Mouse (Mus musculus): ENCODE measurements around the gene Col25a1. TPM values are rescaled to one million over a fixed set of nuclear protein-coding genes. Genes with fewer than 3 reads are reported as not detected.

Gene Col25a1
- polyA plus RNA-seq, 1 experiment: not detected

DNA sequence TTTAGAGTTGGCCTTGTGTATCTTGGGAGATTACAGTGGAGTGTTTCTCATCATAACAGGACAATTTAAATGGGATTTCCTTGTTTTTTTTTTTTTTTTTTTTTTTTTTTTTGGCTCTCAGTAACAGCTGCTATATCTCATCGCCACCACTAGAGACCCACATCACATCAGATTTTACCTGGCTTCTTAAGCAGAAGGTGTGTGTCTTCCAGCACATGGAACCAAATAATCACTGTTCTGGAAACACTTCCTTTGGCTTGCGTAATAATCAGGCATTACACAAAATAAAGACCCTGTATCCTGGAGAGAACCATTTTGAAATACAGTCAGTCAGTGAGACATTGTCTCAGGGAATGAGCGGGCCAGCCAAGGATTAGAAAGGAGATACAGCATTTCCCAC lies 53.8 kb downstream of the Col25a1 start:
- Histone ChIP-seq H3K4me3 (ENCODE audit: insufficient read depth, low read length) (no peak overlapping the region), H3K27ac (ENCODE audit: insufficient read depth, low read depth, low read length) (no peak overlapping the region), H3K4me1 (ENCODE audit: control insufficient read depth, insufficient read depth, low read length) (no peaks in the 10 kb centered on the region)
- TF ChIP-seq POLR2A (IDR thresholded peaks at IDR 0.05; ENCODE audit: borderline replicate concordance, low read depth, low read length): no peak
- no peak for TF ChIP-seq CTCF (IDR thresholded peaks at IDR 0.05; ENCODE audit: low read depth, low read length)

- no peak overlapping the region for H3K4me3 ChIP-seq (ENCODE audit: insufficient read depth, low read length)
- no peaks in the 10 kb centered on the region for H3K4me1 ChIP-seq (ENCODE audit: control insufficient read depth, insufficient read depth, low read length)
- TF ChIP-seq POLR2A (IDR thresholded peaks at IDR 0.05; ENCODE audit: borderline replicate concordance, low read depth, low read length) (no peak), CTCF (IDR thresholded peaks at IDR 0.05; ENCODE audit: low read depth, low read length) (no peak)
- no peak overlapping the region for H3K27ac ChIP-seq (ENCODE audit: insufficient read depth, low read depth, low read length)
Measured at GRCm38 (mm10) chr3:130187588-130187987, 56.3 kb downstream of the Col25a1 start.

- Histone ChIP-seq H3K27ac (ENCODE audit: insufficient read depth, low read depth, low read length) (no peak overlapping the region), H3K4me3 (ENCODE audit: insufficient read depth, low read length) (no peak overlapping the region), H3K4me1 (ENCODE audit: control insufficient read depth, insufficient read depth, low read length) (no peaks in the 10 kb centered on the region)
- no peak for TF ChIP-seq POLR2A (IDR thresholded peaks at IDR 0.05; ENCODE audit: borderline replicate concordance, low read depth, low read length)
- TF ChIP-seq CTCF (IDR thresholded peaks at IDR 0.05; ENCODE audit: low read depth, low read length): no peak
Measured at GRCm38 (mm10) chr3:130193450-130193849, 62.1 kb downstream of the Col25a1 start.

- TF ChIP-seq POLR2A (IDR thresholded peaks at IDR 0.05; ENCODE audit: borderline replicate concordance, low read depth, low read length): no peak
- no peak for TF ChIP-seq CTCF (IDR thresholded peaks at IDR 0.05; ENCODE audit: low read depth, low read length)
- H3K27ac ChIP-seq (ENCODE audit: insufficient read depth, low read depth, low read length): no peak overlapping the region
- H3K4me3 ChIP-seq (ENCODE audit: insufficient read depth, low read length): no peak overlapping the region
- no peaks in the 10 kb centered on the region for H3K4me1 ChIP-seq (ENCODE audit: control insufficient read depth, insufficient read depth, low read length)
Measured at GRCm38 (mm10) chr3:130214631-130215030, 83.3 kb downstream of the Col25a1 start.

DNA sequence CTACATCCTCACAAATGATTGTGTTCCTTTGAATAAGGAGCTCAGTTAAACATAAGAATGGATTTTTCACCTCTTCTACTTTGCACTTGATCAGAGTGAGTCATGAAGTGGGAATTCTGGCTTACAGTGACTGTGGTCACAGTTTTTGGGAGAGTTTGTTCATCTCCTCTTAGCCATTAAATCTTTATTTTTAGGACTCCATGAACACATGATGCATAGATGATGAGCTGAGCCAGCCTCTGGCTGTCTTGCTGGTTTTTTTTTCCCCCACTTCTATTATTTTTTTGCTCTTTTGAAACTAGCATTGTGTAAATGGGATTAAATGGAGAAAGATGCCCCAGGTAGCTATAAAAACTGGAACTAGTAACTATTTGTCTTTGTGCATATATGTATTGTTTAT lies 84.8 kb downstream of the Col25a1 start:
- no peak overlapping the region for H3K27ac ChIP-seq (ENCODE audit: insufficient read depth, low read depth, low read length)
- no peak overlapping the region for H3K4me3 ChIP-seq (ENCODE audit: insufficient read depth, low read length)
- H3K4me1 ChIP-seq (ENCODE audit: control insufficient read depth, insufficient read depth, low read length): no peaks in the 10 kb centered on the region
- TF ChIP-seq POLR2A (IDR thresholded peaks at IDR 0.05; ENCODE audit: borderline replicate concordance, low read depth, low read length) (no peak), CTCF (IDR thresholded peaks at IDR 0.05; ENCODE audit: low read depth, low read length) (no peak)

- no peaks in the 10 kb centered on the region for H3K4me1 ChIP-seq (ENCODE audit: control insufficient read depth, insufficient read depth, low read length)
- H3K27ac ChIP-seq (ENCODE audit: insufficient read depth, low read depth, low read length): no peak overlapping the region
- H3K4me3 ChIP-seq (ENCODE audit: insufficient read depth, low read length): no peak overlapping the region
- no peak for TF ChIP-seq POLR2A (IDR thresholded peaks at IDR 0.05; ENCODE audit: borderline replicate concordance, low read depth, low read length)
- no peak for TF ChIP-seq CTCF (IDR thresholded peaks at IDR 0.05; ENCODE audit: low read depth, low read length)
Measured at GRCm38 (mm10) chr3:130216646-130217045, 85.3 kb downstream of the Col25a1 start.

DNA sequence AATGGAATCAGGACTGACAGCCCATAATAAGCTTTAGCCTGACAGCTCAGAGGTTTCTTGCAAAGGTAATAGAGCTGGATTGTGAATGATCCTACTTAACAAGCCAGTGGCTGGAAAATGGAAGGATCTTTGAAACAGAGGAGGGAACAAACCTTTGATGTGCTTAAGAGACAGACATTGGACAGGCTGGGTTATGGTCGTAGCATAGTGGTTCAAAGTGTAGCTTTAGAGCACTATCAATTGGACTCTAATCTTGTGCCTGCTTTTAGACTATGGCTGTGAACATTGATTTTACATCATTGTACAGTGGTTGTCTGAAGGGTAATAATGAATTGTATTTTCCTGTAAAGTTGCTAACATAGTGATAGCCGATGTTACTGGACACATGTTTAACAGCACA lies 86.4 kb downstream of the Col25a1 start:
- TF ChIP-seq CTCF (IDR thresholded peaks at IDR 0.05; ENCODE audit: low read depth, low read length) (no peak), POLR2A (IDR thresholded peaks at IDR 0.05; ENCODE audit: borderline replicate concordance, low read depth, low read length) (no peak)
- Histone ChIP-seq H3K4me1 (ENCODE audit: control insufficient read depth, insufficient read depth, low read length) (no peaks in the 10 kb centered on the region), H3K27ac (ENCODE audit: insufficient read depth, low read depth, low read length) (no peak overlapping the region)

GRCm38 (mm10) chr3:130218232-130218728 lies 87.0 kb downstream of the Col25a1 start:
- H3K27ac ChIP-seq (ENCODE audit: insufficient read depth, low read depth, low read length): no peak overlapping the region
- TF ChIP-seq POLR2A (IDR thresholded peaks at IDR 0.05; ENCODE audit: borderline replicate concordance, low read depth, low read length): no peak
- no peak for TF ChIP-seq CTCF (IDR thresholded peaks at IDR 0.05; ENCODE audit: low read depth, low read length)
- H3K4me3 ChIP-seq (ENCODE audit: insufficient read depth, low read length): no peak overlapping the region
- H3K4me1 ChIP-seq (ENCODE audit: control insufficient read depth, insufficient read depth, low read length): no peaks in the 10 kb centered on the region

More for the DNA sequence above, 86.4 kb downstream of the Col25a1 start:
- no peak overlapping the region for H3K4me3 ChIP-seq (ENCODE audit: insufficient read depth, low read length)

- Histone ChIP-seq H3K4me3 (ENCODE audit: insufficient read depth, low read length) (no peak overlapping the region), H3K4me1 (ENCODE audit: control insufficient read depth, insufficient read depth, low read length) (no peaks in the 10 kb centered on the region), H3K27ac (ENCODE audit: insufficient read depth, low read depth, low read length) (no peak overlapping the region)
- TF ChIP-seq CTCF (IDR thresholded peaks at IDR 0.05; ENCODE audit: low read depth, low read length) (no peak), POLR2A (IDR thresholded peaks at IDR 0.05; ENCODE audit: borderline replicate concordance, low read depth, low read length) (no peak)
Measured at GRCm38 (mm10) chr3:130220811-130221210, 89.5 kb downstream of the Col25a1 start.

DNA sequence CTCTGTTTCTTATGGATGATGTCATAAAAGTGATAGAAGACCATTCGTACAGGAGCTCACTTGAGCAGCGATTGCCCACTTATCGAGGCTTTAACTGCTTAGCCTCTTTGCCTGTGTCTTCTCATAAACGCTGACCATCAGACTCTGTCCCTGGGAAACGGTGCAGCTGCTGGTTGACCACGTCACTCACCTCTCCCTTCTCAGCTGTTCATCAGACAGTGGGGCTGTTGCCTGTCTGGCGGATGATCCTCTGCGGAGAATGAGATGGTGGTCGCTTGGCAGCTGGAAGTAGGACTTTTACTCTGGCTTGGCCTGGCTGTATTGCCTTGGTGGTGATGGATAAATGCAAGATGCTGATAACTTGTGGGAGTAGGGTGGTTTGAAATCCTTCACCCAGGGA lies 96.9 kb downstream of the Col25a1 start:
- H3K4me3 ChIP-seq (ENCODE audit: insufficient read depth, low read length): no peak overlapping the region
- no peak overlapping the region for H3K27ac ChIP-seq (ENCODE audit: insufficient read depth, low read depth, low read length)
- no peaks in the 10 kb centered on the region for H3K4me1 ChIP-seq (ENCODE audit: control insufficient read depth, insufficient read depth, low read length)
- TF ChIP-seq CTCF (IDR thresholded peaks at IDR 0.05; ENCODE audit: low read depth, low read length): no peak
- TF ChIP-seq POLR2A (IDR thresholded peaks at IDR 0.05; ENCODE audit: borderline replicate concordance, low read depth, low read length): no peak

- H3K4me3 ChIP-seq (ENCODE audit: insufficient read depth, low read length): no peak overlapping the region
- H3K4me1 ChIP-seq (ENCODE audit: control insufficient read depth, insufficient read depth, low read length): peaks cover 8% of the 10 kb centered on the region
- H3K27ac ChIP-seq (ENCODE audit: insufficient read depth, low read depth, low read length): no peak overlapping the region
- TF ChIP-seq CTCF (IDR thresholded peaks at IDR 0.05; ENCODE audit: low read depth, low read length) (no peak), POLR2A (IDR thresholded peaks at IDR 0.05; ENCODE audit: borderline replicate concordance, low read depth, low read length) (no peak)
Measured at GRCm38 (mm10) chr3:130232944-130233343, 101.6 kb downstream of the Col25a1 start.
